Comparison of ENCODE assay signal across 20 mouse cellular contexts in genomic region chr10:9786461-9786860, GRCm38 (mm10).
"Had no signal": no experiment of that assay in that cellular context is flagged by ENCODE, and none has a peak within 500 bp of the region (broad histone marks: within the 10 kb centered on the region; RNA-seq: fewer than 3 reads in every experiment).

No protein-coding gene starts in this region.

- H3K36me3 ChIP-seq: neural tube, embryonic 12.5 days had no signal

- DNase-seq: kidney, adult 18-20 months; kidney, adult 9 months; kidney, postnatal 25 days; layer of hippocampus, adult 9-11 months; layer of hippocampus, postnatal 36 days; liver, embryonic 13.5 days; lung, adult 2 months; right cerebral cortex, adult 18-20 months; right cerebral cortex, postnatal 14 days; spleen, adult 18-20 months; thymus, postnatal 25 days had no signal

- H3K9me3 ChIP-seq: liver, embryonic 13.5 days; megakaryocyte, embryonic 14.5 days; midbrain, embryonic 10.5 days; midbrain, embryonic 15.5 days; neural tube, embryonic 12.5 days; neural tube, embryonic 15.5 days; stomach, embryonic 15.5 days had no signal

- H3K4me3 ChIP-seq: layer of hippocampus, adult 2 months; left cerebral cortex, adult 2 months; liver, embryonic 13.5 days; megakaryocyte, embryonic 14.5 days; midbrain, embryonic 10.5 days; midbrain, embryonic 15.5 days; neural tube, embryonic 12.5 days; neural tube, embryonic 15.5 days; stomach, embryonic 15.5 days had no signal

- H3K27ac ChIP-seq: layer of hippocampus, adult 2 months; left cerebral cortex, adult 2 months; liver, embryonic 13.5 days; midbrain, embryonic 10.5 days; midbrain, embryonic 15.5 days; neural tube, embryonic 12.5 days; neural tube, embryonic 15.5 days; stomach, embryonic 15.5 days had no signal

- ATAC-seq: lung, postnatal 0 days; midbrain, embryonic 15.5 days had no signal

- H3K4me2 ChIP-seq: liver, embryonic 13.5 days; midbrain, embryonic 15.5 days; neural tube, embryonic 12.5 days; neural tube, embryonic 15.5 days; stomach, embryonic 15.5 days had no signal

- H3K27me3 ChIP-seq: liver, embryonic 13.5 days; megakaryocyte, embryonic 14.5 days; midbrain, embryonic 15.5 days; neural tube, embryonic 12.5 days; neural tube, embryonic 15.5 days; stomach, embryonic 15.5 days had no signal

- H3K9ac ChIP-seq: liver, embryonic 13.5 days; midbrain, embryonic 15.5 days; neural tube, embryonic 12.5 days; neural tube, embryonic 15.5 days; stomach, embryonic 15.5 days had no signal

- H3K4me1 ChIP-seq: liver, embryonic 13.5 days; midbrain, embryonic 10.5 days; midbrain, embryonic 15.5 days; neural tube, embryonic 12.5 days; neural tube, embryonic 15.5 days; stomach, embryonic 15.5 days had no signal
